40 mouse cellular contexts compared by ENCODE assay signal in the genomic region with DNA sequence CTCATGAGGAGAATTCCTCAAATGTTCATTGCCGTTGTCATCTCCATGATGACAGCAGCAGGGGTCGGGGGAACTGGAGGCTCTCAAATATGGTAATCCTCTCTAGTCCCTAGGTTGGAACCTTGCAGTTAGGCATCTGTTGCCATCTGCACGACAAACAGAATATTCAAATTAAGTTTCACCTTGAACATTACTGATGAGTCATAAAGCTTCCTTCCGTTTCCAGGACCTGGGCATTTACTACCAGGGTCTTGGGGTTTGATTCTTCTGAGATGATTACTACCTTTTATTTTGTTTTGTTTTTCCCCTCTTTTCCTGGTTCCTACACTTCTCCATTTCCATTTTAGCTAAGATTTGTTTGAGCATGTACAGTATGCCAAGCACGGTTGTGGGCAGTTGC. TPM values are rescaled to one million over a fixed set of nuclear protein-coding genes. Genes with fewer than 3 reads are reported as not detected.
"Had no signal": no experiment of that assay in that cellular context is flagged by ENCODE, and none has a peak within 500 bp of the region (broad histone marks: within the 10 kb centered on the region; RNA-seq: fewer than 3 reads in every experiment).

No protein-coding gene starts in this region.

- H3K9ac ChIP-seq: heart, embryonic 13.5 days; heart, embryonic 15.5 days; hindbrain, embryonic 13.5 days; hindbrain, embryonic 15.5 days; kidney, embryonic 15.5 days; limb, embryonic 13.5 days; limb, embryonic 15.5 days; liver, embryonic 12.5 days; liver, embryonic 14.5 days had no signal

- DNase-seq: gastrocnemius, postnatal 14 days; gastrocnemius, postnatal 36 days; heart, adult 11 months; heart, adult 2 months; heart, postnatal 14 days; heart, postnatal 36 days; kidney, adult 11 months; kidney, adult 2 months; kidney, adult 9 months; kidney, postnatal 14 days; kidney, postnatal 36 days; layer of hippocampus, adult 9-11 months; layer of hippocampus, postnatal 36 days had no signal

- ATAC-seq: hindbrain, postnatal 0 days; intestine, embryonic 16.5 days; liver, embryonic 12.5 days had no signal

- H3K4me1 ChIP-seq: heart, embryonic 13.5 days; heart, embryonic 15.5 days; hindbrain, embryonic 13.5 days; hindbrain, embryonic 15.5 days; kidney, embryonic 15.5 days; limb, embryonic 15.5 days; liver, embryonic 12.5 days had no signal

- H3K4me3 ChIP-seq: heart, adult 2 months; heart, embryonic 13.5 days; heart, embryonic 15.5 days; hindbrain, embryonic 13.5 days; hindbrain, embryonic 15.5 days; kidney, embryonic 15.5 days; limb, embryonic 13.5 days; limb, embryonic 15.5 days; liver, embryonic 12.5 days had no signal

- H3K9me3 ChIP-seq: heart, embryonic 13.5 days; heart, embryonic 15.5 days; hindbrain, embryonic 13.5 days; hindbrain, embryonic 15.5 days; kidney, embryonic 15.5 days; limb, embryonic 13.5 days; limb, embryonic 15.5 days; liver, embryonic 12.5 days had no signal

- H3K27ac ChIP-seq: heart, adult 2 months; heart, embryonic 13.5 days; heart, embryonic 15.5 days; hindbrain, embryonic 13.5 days; hindbrain, embryonic 15.5 days; hindbrain, postnatal 0 days; kidney, embryonic 15.5 days; kidney, postnatal 0 days; limb, embryonic 13.5 days; limb, embryonic 15.5 days; liver, embryonic 12.5 days; liver, embryonic 14.5 days had no signal

- H3K36me3 ChIP-seq: heart, embryonic 13.5 days; heart, embryonic 15.5 days; hindbrain, embryonic 13.5 days; hindbrain, embryonic 15.5 days; kidney, embryonic 15.5 days; limb, embryonic 13.5 days; limb, embryonic 15.5 days; liver, embryonic 12.5 days had no signal

- H3K27me3 ChIP-seq: heart, embryonic 13.5 days; heart, embryonic 15.5 days; hindbrain, embryonic 13.5 days; hindbrain, embryonic 15.5 days; kidney, embryonic 15.5 days; limb, embryonic 15.5 days; liver, embryonic 12.5 days had no signal

- H3K4me2 ChIP-seq: heart, embryonic 11.5 days; heart, embryonic 13.5 days; heart, embryonic 15.5 days; hindbrain, embryonic 13.5 days; hindbrain, embryonic 15.5 days; kidney, embryonic 15.5 days; limb, embryonic 13.5 days; limb, embryonic 15.5 days; liver, embryonic 12.5 days had no signal

RNA-seq across cellular contexts. Expression of gene Fthl17a, which starts 51.8 kb away (rescaled TPM):
- total RNA-seq: gastrocnemius, adult 18-20 months; gastrocnemius, adult 8-10 months; gastrocnemius, postnatal 14 days; gastrocnemius, postnatal 36 days; heart, adult 2 months; heart, postnatal 14 days; heart, postnatal 36 days; hematopoietic stem cell, adult 5-6 weeks; hindbrain, postnatal 0 days; layer of hippocampus, adult 8-10 months; layer of hippocampus, postnatal 14 days; layer of hippocampus, postnatal 36 days; left cerebral cortex, adult 18-20 months; left cerebral cortex, postnatal 14 days; left cerebral cortex, postnatal 36 days; liver, adult 2 months had no signal
- polyA plus RNA-seq: heart, adult 2 months; heart, embryonic 11.5 days; heart, embryonic 13.5 days; heart, embryonic 15.5 days; heart, postnatal 0 days; hindbrain, embryonic 11.5 days; hindbrain, embryonic 13.5 days; hindbrain, embryonic 15.5 days; hindbrain, postnatal 0 days; intestine, embryonic 14.5 days; intestine, embryonic 16.5 days; kidney, adult 2 months; kidney, embryonic 15.5 days; kidney, postnatal 0 days; large intestine, adult 2 months; limb, embryonic 11.5 days; limb, embryonic 13.5 days; limb, embryonic 15.5 days; liver, adult 2 months; liver, embryonic 12.5 days; liver, embryonic 14.5 days had no signal
